Mouse (Mus musculus) hindbrain, embryonic 16.5 days (tissue): ENCODE measurements around the gene Htr3a. TPM values are rescaled to one million over a fixed set of nuclear protein-coding genes. Genes with fewer than 3 reads are reported as not detected.
A peak's percentile ranks its signal among the peaks of the same experiment; 100 is the strongest.

Experiments
- ATAC-seq: fragments of 200-750 bp; cut with Nextera tagmentation; 2 replicates; pipeline ENCODE4 v1.8.0; 2017; ENCODE audit warnings: moderate TSS enrichment, moderate library complexity
- H3K27ac ChIP-seq: fragments of 300-500 bp; sonication (generic); 2 replicates; pipeline ENCODE4 v1.5.1; 2014; ENCODE audit warnings: low read depth, mild to moderate bottlenecking, control low read depth, low read length, moderate library complexity
- H3K27me3 ChIP-seq: fragments of 300-500 bp; sonication (generic); replicated peaks from 2 replicates; pipeline ENCODE4 v1.6.1; 2014; ENCODE audit warnings: low read length; ENCODE audit not compliant: control insufficient read depth, insufficient read depth
- H3K36me3 ChIP-seq: fragments of 300-500 bp; sonication (generic); 2 replicates; pipeline ENCODE4 v1.6.1; 2014; ENCODE audit warnings: mild to moderate bottlenecking, low read length, moderate library complexity, mixed read lengths; ENCODE audit not compliant: control insufficient read depth, insufficient read depth
- H3K4me1 ChIP-seq: fragments of 300-500 bp; sonication (generic); 2 replicates; pipeline ENCODE4 v1.6.1; 2014; ENCODE audit warnings: low read depth, low read length; ENCODE audit not compliant: control insufficient read depth, insufficient read depth
- H3K4me2 ChIP-seq: fragments of 300-500 bp; sonication (generic); 2 replicates; pipeline ENCODE4 v1.6.1; 2014; ENCODE audit warnings: mild to moderate bottlenecking, low read length, control low read depth, moderate library complexity
- H3K4me3 ChIP-seq: fragments of 300-500 bp; sonication (generic); 2 replicates; pipeline ENCODE4 v1.5.1; 2014; ENCODE audit warnings: mild to moderate bottlenecking, low read length, control low read depth, moderate library complexity
- H3K9ac ChIP-seq: fragments of 300-500 bp; sonication (generic); 2 replicates; pipeline ENCODE4 v1.6.1; 2014; ENCODE audit warnings: low read depth, mild to moderate bottlenecking, control low read depth, low read length, moderate library complexity
- H3K9me3 ChIP-seq: fragments of 300-500 bp; sonication (generic); 2 replicates; pipeline ENCODE4 v1.6.1; 2014; ENCODE audit warnings: mild to moderate bottlenecking, low read length, moderate library complexity; ENCODE audit not compliant: control insufficient read depth
- WGBS: fragments of 180-500 bp; shearing (Covaris S2); extraction: QIAGEN DNeasy Blood & Tissue Kit; methylation state at CpG from one replicate; pipeline ENCODE4 v1.1.7; 2014; 5-methylcytosine and 5-hydroxymethylcytosine counted together
- polyA plus RNA-seq: library from polyadenylated mRNA; unstranded; fragments of >200 nt; fragmentation: Nextera tagmentation; extraction: Ambion mirVana; gene quantifications from 2 replicates; pipeline ENCODE4 v1.2.1, GENCODE M21; 2015

The Htr3a gene
- polyA plus RNA-seq, 1 experiment from 2014 or later = 1.7 TPM

- 26% methylated on average over 10 of the region's 10 CpGs for WGBS
- no peak overlapping the region for H3K9ac ChIP-seq
- no peaks in the 10 kb centered on the region for H3K9me3 ChIP-seq
- no peak overlapping the region for H3K27ac ChIP-seq
- no peak overlapping the region for H3K4me2 ChIP-seq
- ATAC-seq = peak; percentile 9; the same call in 1 of the 2 replicates
- H3K36me3 ChIP-seq = no peaks in the 10 kb centered on the region
- no peaks in the 10 kb centered on the region for H3K4me1 ChIP-seq
- H3K4me3 ChIP-seq = no peak overlapping the region
- H3K27me3 ChIP-seq = no peaks in the 10 kb centered on the region; the same call in 1 of the 2 replicates
Observed at GRCm38 (mm10) chr9:48859828-48860525, 50.9 kb downstream of the Htr3a start.

DNA sequence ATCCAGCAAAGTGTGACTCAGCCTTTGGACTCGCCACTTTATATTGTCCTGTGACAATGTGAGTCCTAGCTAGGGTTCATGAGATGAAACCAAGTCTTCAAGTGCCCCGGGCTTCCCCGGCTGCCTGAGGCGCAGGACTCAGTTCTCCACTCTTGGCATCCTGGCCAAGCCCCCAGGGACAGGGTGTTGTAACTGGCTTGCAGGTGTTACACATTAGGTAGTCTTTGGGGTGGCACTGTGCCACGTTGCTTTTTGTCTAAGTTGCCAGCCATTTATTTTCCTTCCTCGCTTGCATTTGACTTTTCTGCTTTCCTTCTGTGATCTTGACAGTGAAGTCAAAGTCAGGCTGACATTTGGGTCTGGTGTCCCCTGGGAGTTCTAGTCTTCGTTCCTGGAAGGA, 53.0 kb downstream of the Htr3a start:
- Histone ChIP-seq H3K4me3 (no peak overlapping the region), H3K27ac (no peak overlapping the region), H3K36me3 (no peaks in the 10 kb centered on the region), H3K4me1 (no peaks in the 10 kb centered on the region), H3K4me2 (no peak overlapping the region), H3K9me3 (no peaks in the 10 kb centered on the region), H3K27me3 (no peaks in the 10 kb centered on the region; the same call in 1 of the 2 replicates), H3K9ac (no peak overlapping the region)
- no peak for ATAC-seq
- 78% methylated on average over 7 of the region's 7 CpGs for WGBS

- 83% methylated on average over 4 of the region's 4 CpGs for WGBS
- Histone ChIP-seq H3K4me1 (no peaks in the 10 kb centered on the region), H3K27me3 (no peaks in the 10 kb centered on the region), H3K27ac (no peak overlapping the region), H3K4me2 (no peak overlapping the region), H3K9me3 (no peaks in the 10 kb centered on the region), H3K9ac (no peak overlapping the region), H3K36me3 (no peaks in the 10 kb centered on the region), H3K4me3 (no peak overlapping the region)
- no peak for ATAC-seq
Observed at GRCm38 (mm10) chr9:48856240-48856639, 54.7 kb downstream of the Htr3a start.

GRCm38 (mm10) chr9:48849531-48849930, 61.4 kb downstream of the Htr3a start:
- no peak for ATAC-seq

More at GRCm38 (mm10) chr9:48849531-48849930, 61.4 kb downstream of the Htr3a start:
- Histone ChIP-seq H3K27me3 (no peaks in the 10 kb centered on the region), H3K4me3 (no peak overlapping the region), H3K27ac (no peak overlapping the region), H3K4me1 (no peaks in the 10 kb centered on the region), H3K9ac (no peak overlapping the region), H3K36me3 (no peaks in the 10 kb centered on the region), H3K4me2 (no peak overlapping the region), H3K9me3 (no peaks in the 10 kb centered on the region)
- WGBS = 90% methylated on average over 5 of the region's 5 CpGs

Other genes with a start within 250 kb of the Htr3a start
- 8.3 and 8.4 TPM in 2 replicates for gene Zbtb16, start 74.9 kb downstream of the Htr3a start, polyA plus RNA-seq
- 0.40 and 0.60 TPM in 2 replicates for gene Htr3b, start 53.9 kb upstream of the Htr3a start, polyA plus RNA-seq
- gene Usp28, start 74.3 kb upstream of the Htr3a start, polyA plus RNA-seq = 33.0 and 34.1 TPM in 2 replicates
- gene Zw10, start 144.5 kb upstream of the Htr3a start, polyA plus RNA-seq = 22.9 and 24.3 TPM in 2 replicates
- 1.4 and 1.5 TPM in 2 replicates for gene Tmprss5, start 170.2 kb upstream of the Htr3a start, polyA plus RNA-seq